Mouse (Mus musculus): ENCODE measurements at regions not wholly inside any gene's neighbourhood (a gene's known extent, or its start where the extent isn't known, plus 50 kb on each side); places are given as distances from the start of the nearest gene placed in this dataset.

DNA sequence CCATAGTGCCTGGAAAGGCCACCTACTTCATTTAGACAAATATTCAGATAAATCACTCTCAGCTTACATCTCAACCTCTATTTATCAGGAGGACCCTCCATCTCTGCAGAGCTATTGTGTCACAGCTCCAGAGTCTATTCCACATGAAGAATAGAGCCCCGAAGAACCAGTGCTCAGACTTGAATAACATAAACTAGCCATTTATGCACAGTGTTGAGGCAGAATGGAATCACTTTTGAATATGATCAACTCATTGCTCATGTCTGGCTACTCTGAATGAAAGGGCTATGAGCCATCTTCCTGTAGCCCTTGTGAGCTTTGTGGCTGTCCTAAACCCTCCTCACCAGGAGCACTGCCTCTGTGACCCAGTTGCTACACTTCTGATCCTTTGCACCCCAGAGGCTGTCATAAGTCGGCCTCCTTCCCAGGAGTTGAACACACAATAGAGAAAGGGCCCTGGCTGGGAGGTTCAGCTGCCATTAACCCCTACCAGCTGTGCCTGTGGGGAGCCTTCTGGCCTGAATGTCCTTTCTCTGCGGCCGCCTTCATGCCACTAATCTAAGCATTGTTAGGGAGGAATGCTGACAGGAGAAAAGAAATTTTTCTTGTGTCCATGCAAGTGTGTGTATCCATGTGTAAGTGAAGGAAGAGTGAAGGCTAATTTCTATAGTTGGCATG is 195.5 kb upstream of the Sp8 start:
- DNase-seq: no peak

DNA sequence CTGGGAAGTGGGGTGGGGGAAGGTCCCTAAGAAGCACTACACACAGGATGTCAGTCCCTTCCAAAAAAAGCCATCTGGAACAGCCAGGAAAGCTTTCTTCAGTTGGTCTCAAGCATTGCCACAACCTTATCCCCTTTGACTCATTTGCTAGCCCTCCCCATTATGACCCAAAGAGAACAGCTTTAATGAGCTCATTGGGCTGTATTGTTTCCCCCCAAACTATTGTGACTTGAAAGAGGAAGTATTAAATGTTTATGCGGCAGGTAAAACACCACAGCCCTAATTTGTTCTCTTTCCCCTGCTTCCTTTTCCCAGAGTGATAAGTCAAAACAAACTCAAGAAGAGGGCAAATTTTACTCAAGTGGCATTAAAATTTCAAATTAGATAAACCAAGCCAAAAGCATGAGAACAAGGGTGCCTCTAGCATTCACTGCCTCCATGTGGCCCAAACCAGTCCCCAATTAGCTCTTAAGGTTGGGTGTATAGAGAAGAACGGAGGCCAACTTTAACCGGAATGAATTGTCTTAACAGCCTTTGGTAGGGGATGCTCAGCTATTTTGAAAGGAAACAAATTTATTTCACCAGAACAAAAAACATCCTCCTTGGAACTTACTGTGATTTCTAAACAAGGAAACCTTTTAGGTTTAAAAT is 196.7 kb upstream of the Sp8 start:
- no peak for DNase-seq

DNA sequence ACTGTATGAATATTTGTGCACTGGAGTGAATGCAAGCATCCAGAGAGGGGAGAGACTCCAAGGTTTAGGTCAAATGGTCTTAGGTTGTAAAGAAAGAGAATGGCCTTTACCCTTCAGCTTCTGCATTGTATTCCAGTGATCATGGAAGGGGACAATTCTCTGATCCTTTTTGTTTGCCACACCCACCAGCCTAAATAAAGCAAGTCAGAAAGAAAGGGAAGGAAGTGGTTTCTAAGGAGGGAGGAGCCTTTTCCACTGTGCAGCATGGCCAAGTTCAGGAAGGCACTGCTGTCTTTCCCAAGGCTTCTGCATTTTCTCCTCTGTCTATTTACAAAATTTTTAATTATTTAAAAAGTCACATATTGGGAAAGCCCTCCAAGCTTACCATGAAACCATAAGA is 197.5 kb upstream of the Sp8 start:
- no peak for DNase-seq

DNA sequence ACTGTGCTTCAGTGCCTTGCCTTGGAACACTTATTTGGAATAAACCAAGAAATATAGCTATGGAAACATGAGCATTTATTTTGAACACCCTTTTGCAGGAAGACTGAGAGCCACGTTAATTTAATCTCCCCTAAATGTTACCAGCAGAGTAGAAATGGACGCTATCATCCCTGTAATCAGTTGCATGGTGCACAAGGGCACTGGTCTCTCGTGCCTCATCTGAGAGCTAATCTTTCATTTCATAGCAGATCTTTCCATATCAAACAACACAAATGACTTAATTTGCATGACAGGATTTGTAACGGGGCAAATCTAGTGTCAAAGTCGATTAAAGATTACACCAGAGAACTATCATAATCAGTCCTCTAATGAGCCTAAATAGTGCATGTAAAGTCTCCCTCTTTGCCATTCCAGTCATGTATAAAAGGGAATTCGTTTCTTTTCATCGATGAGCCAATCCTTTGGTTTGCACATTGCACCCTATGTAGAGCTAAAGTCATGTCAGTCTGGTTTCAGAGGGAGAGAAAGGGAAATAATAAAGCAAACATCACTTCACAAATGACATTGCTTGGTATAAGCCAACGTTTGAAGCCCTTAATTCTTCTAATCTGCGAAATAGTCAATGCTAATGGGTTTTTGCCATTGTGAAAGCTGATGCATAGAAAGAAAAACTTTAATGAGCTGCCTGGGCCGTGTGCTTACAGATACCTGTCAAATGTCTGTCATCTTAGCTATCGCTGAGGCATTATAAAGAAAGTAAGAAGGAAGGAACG is 198.7 kb upstream of the Sp8 start:
- no peak for DNase-seq

DNA sequence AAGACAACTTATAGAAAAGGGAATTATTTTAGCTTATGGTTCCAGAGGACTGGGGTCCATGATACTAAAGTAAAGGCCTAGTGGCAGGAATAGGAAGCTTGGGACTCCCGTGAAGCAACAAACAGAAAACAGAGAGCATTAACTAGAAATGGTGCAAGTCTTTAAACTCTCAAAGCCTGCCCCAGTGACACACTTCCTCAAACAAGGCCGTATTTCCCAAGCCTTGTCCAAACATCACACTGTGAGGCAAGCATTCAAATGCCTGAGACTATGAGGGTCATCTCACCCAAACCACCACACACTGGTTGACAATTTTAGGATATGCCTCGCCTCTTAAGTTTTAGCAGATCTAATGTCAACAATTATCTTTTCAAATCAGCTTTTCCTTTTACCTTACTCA is 205.2 kb upstream of the Sp8 start:
- DNase-seq: no peak

DNA sequence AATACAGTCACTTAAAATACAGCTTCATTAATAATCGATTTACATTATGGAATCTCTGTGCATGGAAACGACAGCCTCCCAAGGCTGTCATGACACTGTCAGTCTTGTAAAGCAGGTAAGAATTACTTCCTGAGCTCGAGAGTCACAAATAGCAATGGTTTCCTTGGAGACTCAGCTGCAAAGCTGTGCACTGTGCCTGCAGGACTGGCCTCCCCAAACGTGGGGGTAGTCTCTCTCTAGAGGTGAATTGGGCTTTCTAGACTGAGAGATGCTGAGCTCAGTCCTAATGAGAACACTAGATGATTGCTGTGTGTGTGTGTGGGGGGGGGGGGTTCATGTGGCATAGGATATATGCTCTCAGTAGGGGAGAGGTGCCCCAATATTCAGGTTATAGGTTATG is 208.9 kb upstream of the Sp8 start:
- no peak for DNase-seq

DNA sequence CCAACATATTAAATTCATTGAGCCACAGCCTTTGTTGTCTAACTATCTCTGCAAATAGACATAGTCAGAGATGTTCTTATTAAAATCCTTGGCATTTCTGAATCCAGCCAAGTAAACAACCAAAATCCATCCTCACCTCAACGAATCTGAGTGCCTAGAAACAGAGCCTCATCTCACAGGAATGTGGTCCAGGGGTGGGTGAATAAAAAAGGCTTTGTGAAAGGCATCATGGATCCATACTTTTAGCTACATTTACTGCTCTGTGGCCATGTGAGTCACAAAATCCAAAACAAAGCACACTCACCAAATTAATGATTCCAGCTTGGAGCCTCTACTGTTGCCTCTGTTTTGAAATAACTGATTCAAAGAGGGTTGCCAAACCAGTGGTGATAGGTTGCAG is 210.7 kb upstream of the Sp8 start:
- DNase-seq: no peak

DNA sequence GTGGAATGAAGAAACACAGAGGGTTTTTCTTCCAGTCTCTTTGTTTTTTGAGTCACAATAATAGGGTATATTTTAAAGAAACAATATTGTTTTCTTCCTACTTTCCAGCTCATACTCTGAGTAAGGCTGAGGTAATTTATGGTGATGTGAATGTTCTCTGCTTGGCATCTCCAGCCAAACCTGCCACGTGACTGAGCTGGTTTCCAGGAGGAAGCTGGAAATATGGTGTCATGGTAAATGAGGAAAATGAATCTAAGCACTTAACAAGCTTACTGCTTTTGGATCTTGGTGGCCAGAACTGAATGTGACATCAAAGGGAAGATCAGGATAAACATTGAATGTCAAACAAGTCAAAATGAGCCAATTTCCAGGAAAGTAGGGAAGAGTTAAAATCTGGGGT is 215.8 kb upstream of the Sp8 start:
- DNase-seq: no peak

DNA sequence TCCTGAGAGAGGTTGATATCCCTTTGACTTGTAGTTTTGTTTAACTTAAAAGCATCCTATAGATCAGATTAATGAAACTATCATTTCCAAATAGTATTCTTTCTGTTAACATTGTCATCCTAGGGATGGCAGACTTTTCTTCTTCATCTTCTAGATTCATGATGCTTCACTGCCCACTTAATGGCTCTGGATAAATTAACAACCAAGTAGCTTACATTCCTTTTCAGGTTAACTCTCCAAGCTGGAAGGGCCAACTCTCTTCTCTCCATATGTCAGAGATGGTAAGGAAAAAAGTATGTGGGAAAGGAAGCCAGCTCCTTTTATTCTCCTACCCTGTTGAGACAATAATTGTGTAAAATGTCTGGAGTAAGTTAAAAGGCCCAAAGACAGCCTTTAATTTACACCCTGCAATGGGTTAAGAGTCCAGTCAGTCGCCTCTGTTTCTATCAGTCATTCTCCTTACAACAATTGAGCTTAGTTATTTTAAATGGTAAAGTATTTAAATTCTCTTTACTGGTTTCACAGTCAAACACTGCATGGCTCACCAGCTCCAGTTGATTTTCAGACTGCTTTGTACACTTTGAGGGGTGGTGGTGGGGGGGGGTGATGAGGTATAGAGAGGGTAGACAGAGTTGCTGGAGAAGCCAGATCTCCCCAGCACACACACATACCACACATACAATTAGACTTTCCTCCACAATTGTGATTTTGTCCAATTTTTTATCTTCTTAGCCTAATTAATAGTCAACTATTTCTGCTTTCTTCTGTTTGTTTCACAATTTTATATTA is 224.2 kb upstream of the Sp8 start:
- DNase-seq: no peak

DNA sequence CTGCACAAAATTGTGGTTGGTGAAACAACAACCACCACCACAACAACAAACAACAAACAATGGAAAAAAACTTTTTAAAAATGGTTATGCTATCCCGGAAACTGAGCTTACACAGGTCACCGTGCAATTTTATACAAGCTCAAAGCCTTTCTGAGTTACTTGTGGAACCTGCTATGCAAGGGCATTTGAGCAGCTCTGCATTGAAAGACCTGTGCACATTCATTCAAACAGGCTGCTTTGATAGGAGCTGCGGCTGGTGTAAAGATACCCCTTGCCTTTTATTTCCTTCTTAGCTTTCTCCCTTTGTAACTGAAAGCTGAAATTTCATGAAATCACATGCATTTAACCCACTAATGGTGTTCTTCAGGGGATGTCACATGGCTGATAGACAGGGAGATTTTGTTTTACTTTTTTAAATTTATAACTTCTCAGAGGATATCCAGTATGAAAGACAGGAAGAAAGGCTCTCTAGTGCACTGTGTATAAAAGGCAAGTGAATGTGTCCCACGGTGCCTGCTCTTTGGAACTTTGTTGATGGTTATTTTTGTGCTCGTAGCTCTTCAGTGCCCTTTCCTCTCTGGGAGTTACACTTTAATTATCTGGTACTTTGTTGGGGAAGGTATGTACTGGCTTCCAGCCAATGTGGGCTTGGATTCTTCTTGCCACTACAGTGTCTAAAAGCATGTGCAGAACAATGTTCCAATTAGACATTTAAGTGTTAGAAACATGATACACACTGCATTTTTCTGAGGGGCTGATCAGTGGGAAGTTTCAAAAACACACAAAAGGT is 225.1 kb upstream of the Sp8 start:
- DNase-seq: no peak

DNA sequence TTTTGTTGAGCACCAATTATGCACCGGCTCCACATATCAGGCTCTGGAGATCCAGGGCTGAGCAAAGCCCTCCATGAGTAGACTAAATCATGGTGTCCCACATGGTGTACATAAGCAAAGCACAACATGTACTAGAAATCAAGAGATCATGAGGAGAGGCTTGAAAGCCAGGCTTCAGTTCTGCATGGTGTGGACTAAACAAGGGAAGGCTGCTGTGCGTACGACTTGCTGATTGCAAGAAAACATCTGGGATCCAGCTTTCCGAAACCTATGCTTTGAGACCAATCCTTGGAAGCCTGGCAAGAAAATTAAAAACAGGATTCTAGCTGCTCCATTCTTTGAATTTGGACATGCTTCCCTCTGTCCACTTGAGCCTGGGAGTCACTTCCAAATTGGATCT is 249.1 kb upstream of the Sp8 start:
- DNase-seq: no peak

DNA sequence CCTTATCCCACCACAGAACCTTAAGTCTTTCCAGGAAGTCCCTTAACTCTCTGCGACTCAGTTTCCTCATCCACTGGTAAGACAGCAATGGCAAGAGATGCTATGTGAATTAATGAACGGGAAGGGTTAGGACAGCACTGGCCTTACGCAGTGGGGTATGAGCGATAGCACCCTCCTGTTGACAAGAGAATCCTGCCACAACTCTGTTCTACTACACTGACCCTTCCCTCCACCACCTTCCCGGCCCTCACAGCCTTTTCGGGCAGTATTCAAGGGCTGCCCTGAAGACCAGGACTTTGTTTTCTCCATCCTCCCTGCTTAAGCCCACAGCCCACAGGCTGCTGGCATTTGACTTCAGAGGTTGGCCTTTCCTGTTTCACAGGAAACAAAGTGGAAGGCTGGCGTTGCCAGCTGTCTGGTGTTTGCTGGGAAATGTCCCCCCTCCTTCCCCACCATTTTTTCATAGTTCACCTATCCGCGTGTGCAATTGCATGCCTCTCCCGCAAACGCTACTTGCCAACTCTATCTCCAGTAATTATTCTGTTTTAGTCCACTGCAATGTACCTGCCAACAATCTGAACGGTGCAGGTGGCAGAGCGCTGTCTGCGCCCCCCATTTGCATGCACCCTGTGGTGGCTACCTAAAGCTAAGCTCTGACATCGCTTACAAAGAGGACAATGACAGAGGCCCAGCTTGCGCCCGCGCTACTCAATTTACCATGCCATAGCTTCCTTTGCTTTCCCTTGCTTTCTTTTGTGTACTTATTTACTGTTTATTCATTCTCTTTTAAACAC is 251.2 kb upstream of the Sp8 start:
- DNase-seq: no peak

DNA sequence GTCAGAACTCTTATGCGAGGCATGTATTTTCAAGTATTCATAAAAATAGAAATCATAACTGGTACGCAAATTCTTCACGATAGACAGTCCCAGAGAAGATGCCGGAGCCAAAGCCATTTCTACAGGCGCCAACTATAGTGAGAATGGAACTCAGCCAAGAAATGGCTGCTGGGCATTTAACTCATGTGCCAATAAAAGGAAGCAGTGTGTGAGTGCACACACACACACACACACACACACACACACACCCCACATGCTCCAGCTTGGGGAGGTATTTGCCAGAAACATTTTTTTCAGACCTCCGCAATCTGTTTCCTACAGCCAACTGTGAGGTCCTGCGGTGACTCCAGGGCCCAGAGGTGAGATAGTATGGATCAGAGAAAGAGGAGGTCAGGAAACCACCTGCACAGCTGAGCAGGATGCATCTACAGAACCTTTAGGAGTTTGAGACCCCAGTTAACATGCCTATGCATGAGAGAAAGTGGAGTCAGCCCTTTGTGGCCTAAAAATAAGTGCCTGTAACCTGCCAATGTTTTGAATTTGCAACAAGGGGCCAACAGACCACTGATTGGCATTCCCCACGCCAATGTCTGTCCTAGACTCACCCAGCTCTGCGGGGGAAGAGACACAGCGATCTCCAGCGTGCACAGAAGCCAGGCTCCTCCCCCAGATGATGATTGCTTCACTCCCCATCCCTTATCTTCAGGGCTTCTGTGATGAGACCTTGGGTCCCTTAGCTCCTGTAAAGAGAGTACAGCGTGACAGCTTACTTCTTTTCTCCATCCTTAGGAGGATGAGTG is 262.1 kb upstream of the Sp8 start:
- DNase-seq: no peak

DNA sequence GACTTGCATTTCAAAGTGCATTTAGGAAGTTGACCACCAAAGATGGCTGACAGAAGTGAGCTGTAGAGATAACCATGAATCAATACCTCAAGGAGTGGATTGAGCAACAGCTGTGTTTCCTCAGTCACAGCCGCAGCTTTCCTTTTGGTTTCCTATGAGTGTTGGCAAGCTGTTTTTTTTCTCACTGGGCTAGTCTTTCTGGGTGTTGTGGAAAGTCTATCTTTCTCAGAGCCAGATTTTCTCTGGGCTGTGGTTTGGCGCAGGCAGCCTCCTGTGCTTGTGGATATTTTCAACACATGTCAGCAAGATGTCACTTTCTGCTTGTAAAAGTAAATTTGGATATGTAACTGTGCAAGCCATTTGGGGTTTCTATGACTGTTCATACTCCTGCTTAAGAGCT is 268.6 kb upstream of the Sp4 start:
- no peak for DNase-seq

DNA sequence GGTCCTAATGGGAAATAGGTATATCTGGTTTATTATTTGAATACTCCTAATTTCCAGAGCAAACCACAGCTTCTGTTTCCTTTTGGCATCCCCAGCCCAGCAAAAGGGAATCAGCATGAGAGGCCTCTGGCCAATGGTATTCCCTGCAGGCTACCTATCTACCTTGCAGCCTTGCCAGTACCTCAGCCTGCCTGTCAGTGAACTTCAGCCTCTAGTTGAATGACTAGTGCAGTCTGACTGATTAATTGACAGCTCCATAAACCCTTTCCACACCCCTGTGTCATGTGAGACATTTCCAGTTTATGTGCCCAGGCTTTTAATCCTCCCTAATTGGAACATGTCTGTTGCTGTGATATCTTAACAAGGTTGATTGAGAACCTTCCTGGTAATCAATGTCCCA is 265.4 kb upstream of the Sp4 start:
- DNase-seq: no peak

DNA sequence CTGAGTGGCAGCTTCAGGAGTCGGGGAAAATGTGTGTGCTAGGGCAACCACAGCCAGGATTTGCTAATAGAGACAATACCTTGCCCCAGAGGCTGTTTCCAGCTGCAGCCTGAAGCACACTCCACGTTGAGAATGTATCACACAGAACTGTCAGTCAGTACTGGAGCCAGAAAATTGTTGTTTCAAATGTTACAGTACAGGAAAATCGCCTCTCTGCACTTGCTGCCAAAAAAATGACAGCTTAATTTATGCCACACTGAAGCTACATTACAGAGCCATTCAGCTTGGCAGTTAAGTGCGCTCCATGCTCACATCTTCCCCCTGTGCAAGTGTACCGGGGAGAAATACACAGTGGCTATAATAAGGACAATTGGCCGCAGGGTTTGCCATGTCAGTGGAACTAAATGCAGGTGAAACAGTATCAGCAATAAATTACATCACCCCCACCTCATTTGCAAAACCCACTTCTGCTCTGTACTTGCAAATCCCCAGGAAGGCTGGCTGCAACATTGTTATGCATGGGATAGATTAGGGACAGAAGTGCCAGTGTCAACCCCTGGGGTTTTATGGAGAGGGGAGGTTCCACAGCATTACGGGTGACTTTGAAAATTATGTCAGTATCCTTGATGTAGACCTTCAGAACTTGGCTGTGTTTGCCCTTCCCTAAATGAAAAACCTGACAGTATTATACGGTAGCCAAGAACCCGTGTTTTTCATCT is 263.3 kb upstream of the Sp4 start:
- DNase-seq: peak; percentile 40

DNA sequence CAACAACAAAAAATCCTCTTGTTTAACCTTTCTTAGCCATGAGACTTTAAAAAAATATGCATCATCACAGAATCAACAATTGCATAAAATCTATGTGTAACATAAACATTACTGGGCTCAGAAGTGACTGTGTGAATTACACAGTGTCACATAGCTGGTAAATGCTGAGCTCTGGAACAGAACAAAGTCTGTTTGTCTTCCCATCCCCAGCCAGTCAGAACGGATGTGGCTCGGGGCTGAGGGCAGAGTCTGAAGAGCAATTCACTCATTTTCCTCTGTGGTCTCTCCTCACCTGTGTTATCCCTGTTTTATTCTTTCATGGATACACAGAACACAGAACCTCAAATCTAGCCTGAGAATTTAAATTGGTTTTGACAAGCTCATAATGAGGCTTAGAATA is 261.0 kb upstream of the Sp4 start:
- DNase-seq: no peak

DNA sequence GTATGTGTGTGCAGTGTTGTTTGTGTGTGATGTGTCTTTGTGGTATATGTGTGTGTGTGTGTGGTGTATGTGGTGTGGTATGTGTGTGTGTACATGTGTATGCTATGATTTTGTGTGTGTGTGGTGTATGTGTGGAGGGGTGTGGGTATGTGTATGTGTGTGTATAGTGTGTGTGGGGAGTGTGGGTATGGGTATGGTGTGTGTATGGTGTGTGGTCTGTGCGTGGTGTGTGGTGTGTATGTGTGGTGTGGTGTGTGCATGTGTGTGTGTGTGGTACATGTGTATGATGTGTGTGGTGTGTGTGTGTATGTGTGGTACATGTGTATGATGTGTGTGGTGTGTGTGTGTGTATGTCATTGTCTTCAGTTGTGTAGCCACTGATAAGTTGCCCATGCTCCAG is 247.8 kb upstream of the Sp4 start:
- no peak for DNase-seq

DNA sequence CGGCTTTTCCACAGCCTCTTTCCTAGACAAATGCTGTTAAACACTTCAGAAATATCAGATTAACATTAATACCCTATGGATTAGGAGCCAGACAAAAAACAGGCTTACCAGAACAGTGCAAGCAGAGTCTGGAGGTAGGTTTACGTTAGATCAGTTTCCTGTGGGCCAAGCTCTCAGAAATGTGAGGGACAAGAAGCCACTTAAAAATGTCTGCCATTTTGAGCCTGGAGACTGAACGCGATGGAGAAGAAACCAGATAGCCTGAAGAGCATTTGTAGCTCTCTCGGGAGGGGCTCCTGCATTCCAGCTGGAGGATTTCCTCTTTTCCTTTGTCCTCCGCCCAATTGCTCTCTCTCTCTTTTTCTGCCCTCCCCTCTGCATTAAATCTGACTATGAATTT is 239.1 kb upstream of the Sp4 start:
- DNase-seq: no peak

DNA sequence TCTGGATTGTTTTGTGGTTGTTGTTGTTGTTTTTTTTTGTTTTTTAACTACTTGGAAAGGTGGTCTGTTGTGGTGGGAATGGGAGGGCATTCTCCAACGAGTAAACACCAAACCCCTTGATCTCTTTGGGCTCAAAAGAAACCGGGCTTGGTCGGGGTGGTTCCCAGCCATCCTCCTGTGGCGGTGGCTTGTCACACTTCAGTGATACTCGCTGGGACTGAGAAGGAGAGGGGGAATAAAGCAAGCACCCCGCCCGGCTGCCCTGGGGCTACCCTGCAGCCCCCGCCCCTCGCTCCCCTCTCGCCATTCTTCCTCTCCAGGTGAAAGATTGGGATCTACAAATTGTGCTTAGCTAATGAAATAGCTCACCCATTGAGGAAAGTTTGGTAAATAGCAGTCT is 229.3 kb upstream of the Sp4 start:
- no peak for DNase-seq
